Mouse (Mus musculus) heart, postnatal 25 days (tissue): Measurements from ENCODE around the gene Zmym4. TPM values are rescaled to one million over a fixed set of nuclear protein-coding genes. Genes with fewer than 3 reads are reported as not detected.
"Not testable (repeated sequence)": the region's sequence is repeated elsewhere in the genome, so short reads cannot be mapped to it uniquely, and the experiment has no call there.

Experiments used
- DNase-seq: peaks from one replicate; pipeline ENCODE4 v3.0.0; 2022; ENCODE audit warnings: low spot score
- intact Hi-C: fragments of 180-260 bp; cut with DNase I; formaldehyde crosslinking; loops from one replicate; pipeline ENCODE4 v1.15.1; 2025
- total RNA-seq, 2 experiments: library from RNA; stranded (reverse); gene quantifications; 2 replicates each; pipeline ENCODE4 v1.2.3; 2021

Zmym4 gene
- total RNA-seq, result 10 to 100 TPM; 16.4 to 21.5 TPM

DNA sequence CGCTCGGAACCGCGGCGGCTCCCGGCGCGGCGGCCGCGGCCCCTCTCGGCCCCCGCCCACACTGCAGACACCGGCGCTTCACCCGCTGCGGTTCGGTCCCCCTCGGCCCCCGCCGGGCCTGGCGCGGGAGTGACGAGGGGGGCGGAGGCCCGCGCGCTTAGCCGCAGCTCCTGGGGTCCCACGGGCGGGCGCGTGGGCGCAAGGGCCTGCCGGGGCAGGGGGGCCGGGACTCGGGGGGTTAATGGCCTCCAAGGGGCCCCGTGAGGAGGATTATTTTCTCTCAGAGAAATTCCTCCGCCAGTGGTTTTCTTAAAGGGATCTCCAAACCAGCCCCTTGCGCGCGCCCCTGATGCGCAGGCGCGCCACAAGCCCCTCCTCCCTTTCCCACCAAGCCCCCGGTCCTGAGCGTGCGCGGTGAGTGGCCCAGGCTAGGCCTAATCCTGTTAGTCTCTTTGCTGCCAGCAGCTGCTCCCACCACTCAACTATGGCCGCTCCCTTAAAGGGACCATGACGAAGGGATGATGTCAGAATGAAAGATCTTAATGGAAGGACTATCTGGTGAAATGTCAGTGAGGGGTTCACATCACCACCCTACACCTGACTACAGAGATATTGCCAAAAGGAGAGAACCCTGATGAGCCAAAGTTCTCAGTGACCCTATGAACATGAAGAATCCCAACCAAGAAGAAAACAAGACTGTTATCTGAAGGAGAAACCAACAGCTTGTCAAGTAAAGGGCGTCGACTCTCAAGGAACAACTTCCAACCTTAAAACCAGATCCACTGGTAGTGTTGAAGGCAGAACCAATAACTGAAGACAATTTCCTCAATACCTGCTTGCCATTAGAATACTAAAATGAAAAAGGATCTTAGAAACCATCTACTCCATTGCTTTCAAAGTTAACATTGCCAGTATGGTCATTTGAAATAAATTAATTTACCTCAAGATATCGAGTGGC, at the start of gene Zmym4:
Gene Zmym4 (minus strand): TSS at position 272 of the 958 bp plus-strand sequence.
- intact Hi-C loops, result loop anchor here (5.0 to 10.0 kb wide), 3 partner anchors 49 to 213 kb away; partner anchors contain the start of genes AU040320, Ncdn and Zmym6
- peak; percentile 92 for DNase-seq

- intact Hi-C loops, result loop anchor here (5.0 kb wide), 1 partner anchor 49 kb away; the partner anchor contains the start of gene Zmym4
- no peak for DNase-seq
Measured at GRCm38 (mm10) chr4:127016366-127016765, 48.4 kb upstream of the Zmym4 start.

DNA sequence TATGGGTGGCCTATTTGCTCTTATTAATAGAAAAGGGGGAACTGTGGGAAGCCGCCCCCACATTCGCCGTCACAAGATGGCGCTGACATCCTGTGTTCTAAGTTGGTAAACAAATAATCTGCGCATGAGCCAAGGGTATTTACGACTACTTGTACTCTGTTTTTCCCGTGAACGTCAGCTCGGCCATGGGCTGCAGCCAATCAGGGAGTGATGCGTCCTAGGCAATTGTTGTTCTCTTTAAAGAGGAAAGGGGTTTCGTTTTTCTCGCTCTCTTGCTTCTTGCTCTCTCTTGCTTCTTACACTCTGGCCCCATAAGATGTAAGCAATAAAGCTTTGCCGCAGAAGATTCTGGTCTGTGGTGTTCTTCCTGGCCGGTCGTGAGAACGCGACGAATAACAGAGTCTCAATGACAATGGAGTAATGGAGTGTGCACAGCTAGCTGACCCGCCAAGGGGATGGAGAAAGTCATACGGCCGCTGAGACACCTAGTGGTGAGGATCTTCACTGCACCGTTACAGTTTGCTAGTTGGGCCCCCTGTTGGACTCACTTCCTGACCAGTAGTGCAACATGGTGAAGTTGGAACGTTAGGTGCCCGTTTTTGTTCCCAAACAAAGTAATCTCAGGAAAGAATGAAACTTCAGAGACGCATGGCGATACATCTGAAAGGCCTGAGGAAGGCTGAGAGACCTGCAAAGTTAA, 47.5 kb upstream of the Zmym4 start:
- DNase-seq, result peak; percentile 64
- intact Hi-C loops, result loop anchor here (5.0 kb wide), 1 partner anchor 48 kb away; the partner anchor contains the start of gene Zmym4

DNA sequence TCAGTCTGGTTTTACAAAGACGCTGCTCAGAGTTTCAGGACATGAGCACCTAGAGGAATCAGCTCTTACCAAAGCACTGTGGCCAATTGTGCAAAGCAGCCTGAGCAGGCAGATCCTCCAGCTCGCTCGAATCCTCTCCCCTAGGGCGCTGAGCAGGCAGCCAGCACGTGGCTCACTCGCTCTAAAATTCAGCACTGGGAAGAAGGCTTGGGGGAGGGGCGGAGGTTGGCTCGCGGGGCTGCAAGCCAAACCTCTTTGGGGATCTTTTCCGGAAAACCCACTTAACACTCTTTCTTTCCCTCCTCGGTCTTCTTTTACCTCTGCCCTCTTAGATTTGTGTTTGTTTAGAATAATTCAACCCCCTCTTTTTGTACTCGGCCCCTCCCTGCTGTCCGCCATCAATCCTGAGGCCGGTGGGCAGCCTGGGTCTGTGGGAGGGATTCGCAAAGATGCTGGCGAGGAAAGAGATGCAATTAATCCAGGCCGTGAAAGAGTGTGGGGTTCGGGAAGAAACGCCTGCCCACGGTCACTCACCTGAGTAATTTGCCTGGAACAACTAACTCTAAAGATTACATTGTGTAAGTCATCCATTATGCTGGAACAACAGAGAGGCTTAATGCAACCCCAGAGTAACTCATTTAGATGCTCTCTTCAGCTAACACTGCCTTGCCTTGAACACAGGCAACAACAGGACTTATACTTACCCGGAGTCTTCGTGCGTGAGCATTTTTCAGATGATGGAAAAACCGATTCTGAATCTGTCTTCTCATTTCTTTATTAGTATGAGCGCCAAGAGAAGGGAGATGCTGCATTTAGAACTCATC, 37.4 kb upstream of the Zmym4 start:
- intact Hi-C loops, result no loop called here
- DNase-seq, result no peak

- no peak for DNase-seq
- intact Hi-C loops, result no loop called here
Measured at GRCm38 (mm10) chr4:127004384-127004783, 36.4 kb upstream of the Zmym4 start.

GRCm38 (mm10) chr4:127000601-127001105, 32.7 kb upstream of the Zmym4 start:
- no peak for DNase-seq
- intact Hi-C loops, result no loop called here

DNA sequence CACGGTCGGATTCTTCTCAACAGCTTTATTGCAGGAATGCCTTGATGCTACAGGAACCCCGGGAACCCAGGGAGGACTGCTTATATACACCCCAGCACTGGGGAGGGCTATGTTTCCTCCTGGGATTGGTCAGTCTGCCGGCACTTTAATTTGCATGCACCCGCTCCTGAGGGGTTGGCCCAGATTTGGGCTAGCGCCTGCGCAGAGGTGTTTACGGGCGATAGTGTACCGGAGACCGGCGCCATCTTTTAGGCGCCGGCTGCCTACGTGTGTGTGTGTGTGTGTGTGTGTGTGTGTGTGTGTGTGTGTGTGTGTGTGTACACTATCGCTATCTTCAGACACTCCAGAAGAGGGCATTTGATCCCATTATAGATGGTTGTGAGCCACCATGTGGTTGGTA, 31.4 kb upstream of the Zmym4 start:
- intact Hi-C loops, DNase-seq: not testable (repeated sequence)

GRCm38 (mm10) chr4:126992356-126992755, 24.4 kb upstream of the Zmym4 start:
- no peak for DNase-seq
- intact Hi-C loops, result no loop called here

- intact Hi-C loops, result no loop called here
Measured at GRCm38 (mm10) chr4:126990553-126990952, 22.6 kb upstream of the Zmym4 start.

DNA sequence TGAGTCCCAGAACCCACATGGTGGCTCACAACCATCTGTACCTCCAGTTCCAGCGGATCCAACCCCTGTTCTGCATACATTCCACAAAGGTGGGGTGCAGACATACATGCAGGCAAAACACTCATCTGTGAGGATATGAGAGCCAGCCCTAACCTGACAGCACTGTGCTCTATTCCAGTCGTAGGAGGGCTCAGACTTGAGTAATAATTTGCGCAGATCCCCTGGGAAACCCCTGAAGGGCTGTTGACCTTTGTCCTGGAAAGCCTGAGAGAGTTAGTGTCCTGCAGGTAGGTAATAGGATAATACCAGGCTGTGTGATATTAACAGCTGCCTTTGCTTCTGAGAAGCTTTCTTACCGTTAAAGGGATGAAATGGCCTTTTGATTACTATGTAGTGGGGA, 20.6 kb upstream of the Zmym4 start:
- intact Hi-C loops, result no loop called here
- DNase-seq, result no peak

More at GRCm38 (mm10) chr4:126990553-126990952, 22.6 kb upstream of the Zmym4 start:
- no peak for DNase-seq

- no peak for DNase-seq
- intact Hi-C loops, result no loop called here
Measured at GRCm38 (mm10) chr4:126986768-126987167, 18.8 kb upstream of the Zmym4 start.

DNA sequence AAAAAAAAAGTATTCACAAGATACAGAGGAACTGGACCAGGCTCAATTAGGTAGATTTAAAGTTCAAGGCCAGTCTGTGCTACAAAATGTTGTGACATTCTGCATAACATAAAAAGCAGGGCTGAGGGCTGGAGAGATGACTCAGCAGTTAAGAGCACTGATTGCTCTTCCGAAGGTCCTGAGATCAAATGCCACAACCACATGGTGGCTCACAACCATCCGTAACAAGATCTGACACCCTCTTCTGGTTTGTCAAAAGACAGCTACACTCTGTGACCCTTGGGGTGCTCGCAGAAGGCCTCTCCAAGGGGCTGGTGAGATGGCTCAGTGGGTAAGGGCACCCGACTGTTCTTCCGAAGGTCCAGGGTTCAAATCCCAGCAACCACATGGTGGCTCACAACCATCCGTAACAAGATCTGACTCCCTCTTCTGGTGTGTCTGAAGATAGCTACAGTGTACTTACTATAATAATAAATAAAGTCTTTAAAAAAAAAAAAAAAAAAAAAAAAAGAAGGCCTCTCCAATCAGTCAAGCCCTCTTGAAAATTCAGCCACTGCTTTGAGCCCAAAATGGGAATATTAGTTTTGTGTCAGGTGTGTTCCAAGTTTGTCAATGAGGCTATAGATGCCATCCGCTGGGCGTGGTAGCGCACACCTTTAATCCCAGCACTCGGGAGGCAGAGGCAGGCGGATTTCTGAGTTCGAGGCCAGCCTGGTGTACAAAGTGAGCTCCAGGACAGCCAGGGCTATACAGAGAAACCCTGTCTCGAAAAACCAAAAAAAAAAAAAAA, 16.0 kb upstream of the Zmym4 start:
- intact Hi-C loops, DNase-seq: not testable (repeated sequence)

DNA sequence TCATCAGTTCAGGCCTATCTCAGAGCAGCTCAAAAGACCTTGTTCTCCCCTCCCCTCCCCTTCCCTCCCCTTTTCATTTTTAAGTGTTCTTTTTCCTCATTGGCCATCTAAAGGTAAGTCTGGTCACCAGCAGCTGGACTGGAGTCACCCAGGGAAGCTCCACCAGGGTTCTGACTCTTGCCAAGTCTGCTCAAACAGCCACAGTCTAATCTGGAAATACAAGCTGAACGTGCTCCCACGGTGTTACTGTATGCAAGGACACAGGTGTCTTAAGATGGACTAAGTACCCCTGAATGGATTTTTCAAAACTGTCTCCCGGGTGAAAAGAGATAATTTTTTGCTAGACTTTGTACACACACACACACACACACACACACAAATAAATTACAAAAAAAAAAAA, 15.4 kb upstream of the Zmym4 start:
- DNase-seq, result no peak
- intact Hi-C loops, result no loop called here

DNA sequence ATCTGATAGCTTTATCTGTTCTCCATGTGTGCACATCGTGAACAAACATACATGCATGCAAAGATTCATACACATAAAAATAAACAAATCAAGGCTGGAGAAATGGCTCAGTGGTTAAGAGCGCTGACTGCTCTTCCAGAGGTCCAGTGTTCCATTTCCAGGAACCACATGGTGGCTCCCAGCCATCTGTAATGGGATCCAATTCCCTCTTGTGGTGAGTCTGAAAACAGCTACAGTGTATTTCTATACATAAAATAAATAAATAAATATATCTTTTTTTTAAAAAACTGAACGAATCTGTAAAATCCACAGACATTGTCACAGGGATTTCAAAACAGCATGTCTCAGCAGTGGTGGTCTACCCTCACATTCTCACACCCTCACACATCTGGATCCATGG, 10.8 kb upstream of the Zmym4 start:
- intact Hi-C loops, result no loop called here

DNA sequence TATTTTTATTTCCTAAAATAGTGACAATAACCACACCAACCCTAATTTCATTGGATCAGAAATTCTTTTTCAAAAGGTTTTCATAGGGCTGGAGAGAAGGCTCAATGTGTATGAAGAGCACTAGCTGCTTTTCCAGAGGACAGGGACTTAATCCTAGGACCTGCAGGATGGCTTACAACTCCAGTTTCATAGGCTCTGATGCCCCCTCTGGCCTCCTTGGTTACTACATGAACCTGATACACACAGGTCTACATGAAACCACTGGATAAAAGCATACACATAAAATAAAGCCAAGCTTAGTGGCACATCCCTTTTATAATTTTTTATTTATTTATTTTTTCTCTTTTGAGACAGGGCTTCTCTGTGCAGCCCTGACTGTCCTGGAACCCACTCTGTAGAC, 9.5 kb upstream of the Zmym4 start:
- no peak for DNase-seq
- intact Hi-C loops, result no loop called here

More for the DNA sequence above, 10.8 kb upstream of the Zmym4 start:
- no peak for DNase-seq

- no peak for DNase-seq
- intact Hi-C loops, result loop anchor here (5.0 to 10.0 kb wide), 3 partner anchors 50 to 213 kb away; partner anchors contain the start of genes AU040320, Ncdn and Zmym6
Measured at GRCm38 (mm10) chr4:126967241-126967863, 583 bp downstream of the Zmym4 start.

DNA sequence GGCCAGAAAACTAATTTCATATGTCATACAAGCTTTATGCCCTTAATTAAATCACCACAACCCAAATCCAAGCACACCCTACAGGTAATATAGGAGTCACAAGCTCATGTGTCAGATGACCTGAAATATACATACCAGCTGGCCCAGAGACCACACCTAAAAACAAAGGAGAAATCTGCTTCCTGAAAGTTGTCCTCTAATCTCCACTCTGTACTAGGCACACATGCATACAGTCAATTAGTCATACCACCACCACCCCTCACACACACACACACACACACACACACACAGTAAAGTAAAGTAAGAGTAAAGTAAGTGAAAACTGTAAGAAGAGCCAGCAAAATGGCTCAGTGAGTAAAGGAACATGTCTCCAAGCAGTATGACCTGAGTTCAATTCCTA, 9.3 kb downstream of the Zmym4 start:
- intact Hi-C loops, result no loop called here
- no peak for DNase-seq

GRCm38 (mm10) chr4:126958261-126958660, 9.7 kb downstream of the Zmym4 start:
- intact Hi-C loops, result no loop called here
- DNase-seq, result no peak
